Mouse (Mus musculus): ENCODE results near the gene Nos1ap. TPM values are rescaled to one million over a fixed set of nuclear protein-coding genes. Genes with fewer than 3 reads are reported as not detected.

The Nos1ap gene
- polyA plus RNA-seq, 1 experiment = 0.14 TPM

DNA sequence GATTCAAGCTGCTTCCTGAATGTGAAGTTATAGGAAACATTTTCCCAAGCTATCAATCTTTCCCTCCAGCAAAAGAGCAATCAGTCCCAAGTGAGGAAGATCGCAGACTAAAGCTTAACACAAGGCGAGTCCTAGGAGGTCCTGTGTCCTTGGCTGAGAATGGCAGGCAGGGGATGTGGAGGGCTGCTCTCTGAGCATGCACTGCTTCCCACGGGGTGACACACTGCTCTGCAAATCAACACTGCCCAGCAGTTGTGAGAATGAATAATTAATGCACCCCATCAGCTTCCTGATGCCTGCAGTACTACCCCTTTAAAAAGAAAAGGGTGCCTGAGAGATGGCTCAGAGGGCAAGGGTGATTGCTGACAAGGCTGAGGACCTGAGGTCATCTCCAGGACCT is 136.2 kb downstream of the Nos1ap start:
- TF ChIP-seq FOSL1 (IDR thresholded peaks at IDR 0.05; ENCODE audit: insufficient read depth, low read length, poor library complexity, severe bottlenecking) (no peak), MYOD1 (IDR thresholded peaks at IDR 0.05; ENCODE audit: control insufficient read depth, insufficient read length, low read depth) (no peak), CEBPB (IDR thresholded peaks at IDR 0.05; ENCODE audit: low read depth) (no peak), MAX (IDR thresholded peaks at IDR 0.05) (no peak), CTCF (IDR thresholded peaks at IDR 0.05; ENCODE audit: control insufficient read depth, insufficient read depth, insufficient read length) (no peak), MYOG (IDR thresholded peaks at IDR 0.05; ENCODE audit: control insufficient read depth, extremely low read depth, insufficient read length) (no peak), USF1 (IDR thresholded peaks at IDR 0.05; ENCODE audit: low read depth) (no peak)
- H3ac ChIP-seq (ENCODE audit: control insufficient read depth, insufficient read length, low read depth) = no peak overlapping the region
- no peak overlapping the region for H3K4me3 ChIP-seq (ENCODE audit: insufficient read depth, poor library complexity, severe bottlenecking)
- no peaks in the 10 kb centered on the region for H3K36me3 ChIP-seq (ENCODE audit: control insufficient read depth, insufficient read depth)
- H3K27me3 ChIP-seq (ENCODE audit: control insufficient read depth, insufficient read depth, insufficient read length) = peaks cover 8% of the 10 kb centered on the region
- H3K79me3 ChIP-seq (ENCODE audit: low read depth) = no peaks in the 10 kb centered on the region
- no peaks in the 10 kb centered on the region for H3K79me2 ChIP-seq (ENCODE audit: control insufficient read depth, insufficient read depth)

DNA sequence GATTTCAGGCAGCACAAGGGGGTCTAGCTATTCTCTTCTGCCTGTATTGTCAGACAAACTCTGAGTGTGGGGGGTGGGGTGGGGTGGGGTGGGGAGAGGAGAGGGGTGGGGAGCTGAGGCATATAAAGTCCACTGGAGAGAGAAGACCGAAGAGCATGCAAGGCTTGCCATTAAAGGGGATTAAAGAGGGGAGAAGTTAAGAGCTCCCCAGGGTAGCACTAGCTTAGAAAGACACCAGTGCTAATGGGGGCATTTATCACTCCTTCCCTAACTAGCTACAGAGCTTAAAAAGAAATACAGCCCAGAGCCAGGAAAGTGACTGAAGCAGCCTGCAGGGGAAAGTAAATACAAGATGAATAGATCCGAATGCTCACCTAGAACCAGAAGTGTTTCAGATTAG is 141.4 kb downstream of the Nos1ap start:
- Histone ChIP-seq H3K4me3 (ENCODE audit: insufficient read depth, poor library complexity, severe bottlenecking) (no peak overlapping the region), H3K27me3 (ENCODE audit: control insufficient read depth, insufficient read depth, insufficient read length) (peaks cover 20% of the 10 kb centered on the region), H3K79me3 (ENCODE audit: low read depth) (no peaks in the 10 kb centered on the region), H3K36me3 (ENCODE audit: control insufficient read depth, insufficient read depth) (no peaks in the 10 kb centered on the region), H3ac (ENCODE audit: control insufficient read depth, insufficient read length, low read depth) (no peak overlapping the region), H3K79me2 (ENCODE audit: control insufficient read depth, insufficient read depth) (no peaks in the 10 kb centered on the region)
- TF ChIP-seq CEBPB (IDR thresholded peaks at IDR 0.05; ENCODE audit: low read depth) = no peak

DNA sequence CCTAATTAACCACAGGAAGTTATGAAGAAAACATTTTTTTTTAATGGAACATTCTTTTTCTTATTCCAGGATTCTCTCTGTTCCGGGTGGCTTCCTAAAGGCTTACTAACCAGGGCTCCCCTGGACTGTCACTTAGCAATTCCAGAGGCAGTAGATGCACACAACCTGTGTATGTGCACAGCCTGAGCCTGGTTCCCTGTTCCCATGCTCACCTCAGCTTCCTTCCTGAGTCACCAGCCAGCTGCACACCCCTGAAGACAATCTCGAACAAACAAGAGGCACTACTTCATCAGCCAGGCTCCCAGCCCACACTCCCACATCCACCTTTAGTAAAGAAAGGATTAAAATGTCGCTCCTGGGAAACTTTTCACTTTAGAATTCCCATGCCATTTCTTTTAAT is 144.2 kb downstream of the Nos1ap start:
- no peaks in the 10 kb centered on the region for H3K79me2 ChIP-seq (ENCODE audit: control insufficient read depth, insufficient read depth)
- no peak for TF ChIP-seq CTCF (IDR thresholded peaks at IDR 0.05; ENCODE audit: control insufficient read depth, insufficient read depth, insufficient read length)
- TF ChIP-seq MAX (IDR thresholded peaks at IDR 0.05) = no peak
- TF ChIP-seq FOSL1 (IDR thresholded peaks at IDR 0.05; ENCODE audit: insufficient read depth, low read length, poor library complexity, severe bottlenecking) = no peak
- TF ChIP-seq CEBPB (IDR thresholded peaks at IDR 0.05; ENCODE audit: low read depth) = no peak
- TF ChIP-seq USF1 (IDR thresholded peaks at IDR 0.05; ENCODE audit: low read depth) = no peak
- no peak for TF ChIP-seq MYOG (IDR thresholded peaks at IDR 0.05; ENCODE audit: control insufficient read depth, extremely low read depth, insufficient read length)
- TF ChIP-seq MYOD1 (IDR thresholded peaks at IDR 0.05; ENCODE audit: control insufficient read depth, insufficient read length, low read depth) = no peak
- H3ac ChIP-seq (ENCODE audit: control insufficient read depth, insufficient read length, low read depth) = no peak overlapping the region
- no peak overlapping the region for H3K4me3 ChIP-seq (ENCODE audit: insufficient read depth, poor library complexity, severe bottlenecking)
- H3K27me3 ChIP-seq (ENCODE audit: control insufficient read depth, insufficient read depth, insufficient read length) = peaks cover 37% of the 10 kb centered on the region
- no peaks in the 10 kb centered on the region for H3K36me3 ChIP-seq (ENCODE audit: control insufficient read depth, insufficient read depth)
- H3K79me3 ChIP-seq (ENCODE audit: low read depth) = no peaks in the 10 kb centered on the region

DNA sequence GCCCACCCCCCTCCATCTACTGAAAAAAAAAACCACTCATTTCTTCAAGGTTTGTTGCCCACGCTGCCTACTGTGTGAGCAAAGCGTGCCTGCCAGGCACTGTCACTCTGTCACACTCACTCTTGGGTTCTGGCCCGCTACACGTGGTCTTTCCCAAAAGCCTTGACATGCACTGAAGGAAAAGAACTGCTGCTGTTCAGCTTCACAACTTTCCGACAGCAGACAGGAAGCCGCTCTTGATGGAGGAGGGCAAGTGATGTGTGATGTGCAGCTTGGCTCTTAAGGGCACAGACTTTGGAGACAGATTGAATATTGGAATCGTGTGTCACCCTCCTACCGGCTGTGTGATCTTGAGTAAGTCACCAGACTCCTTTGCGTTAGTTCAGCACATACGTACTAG is 149.3 kb downstream of the Nos1ap start:
- no peak overlapping the region for H3ac ChIP-seq (ENCODE audit: control insufficient read depth, insufficient read length, low read depth)
- no peaks in the 10 kb centered on the region for H3K79me2 ChIP-seq (ENCODE audit: control insufficient read depth, insufficient read depth)
- H3K4me3 ChIP-seq (ENCODE audit: insufficient read depth, poor library complexity, severe bottlenecking) = no peak overlapping the region
- TF ChIP-seq MYOG (IDR thresholded peaks at IDR 0.05; ENCODE audit: control insufficient read depth, extremely low read depth, insufficient read length) (no peak), MAX (IDR thresholded peaks at IDR 0.05) (no peak), CTCF (IDR thresholded peaks at IDR 0.05; ENCODE audit: control insufficient read depth, insufficient read depth, insufficient read length) (no peak), FOSL1 (IDR thresholded peaks at IDR 0.05; ENCODE audit: insufficient read depth, low read length, poor library complexity, severe bottlenecking) (no peak), CEBPB (IDR thresholded peaks at IDR 0.05; ENCODE audit: low read depth) (no peak), USF1 (IDR thresholded peaks at IDR 0.05; ENCODE audit: low read depth) (no peak), MYOD1 (IDR thresholded peaks at IDR 0.05; ENCODE audit: control insufficient read depth, insufficient read length, low read depth) (no peak)
- H3K79me3 ChIP-seq (ENCODE audit: low read depth) = no peaks in the 10 kb centered on the region
- H3K27me3 ChIP-seq (ENCODE audit: control insufficient read depth, insufficient read depth, insufficient read length) = peaks cover 34% of the 10 kb centered on the region
- H3K36me3 ChIP-seq (ENCODE audit: control insufficient read depth, insufficient read depth) = no peaks in the 10 kb centered on the region

DNA sequence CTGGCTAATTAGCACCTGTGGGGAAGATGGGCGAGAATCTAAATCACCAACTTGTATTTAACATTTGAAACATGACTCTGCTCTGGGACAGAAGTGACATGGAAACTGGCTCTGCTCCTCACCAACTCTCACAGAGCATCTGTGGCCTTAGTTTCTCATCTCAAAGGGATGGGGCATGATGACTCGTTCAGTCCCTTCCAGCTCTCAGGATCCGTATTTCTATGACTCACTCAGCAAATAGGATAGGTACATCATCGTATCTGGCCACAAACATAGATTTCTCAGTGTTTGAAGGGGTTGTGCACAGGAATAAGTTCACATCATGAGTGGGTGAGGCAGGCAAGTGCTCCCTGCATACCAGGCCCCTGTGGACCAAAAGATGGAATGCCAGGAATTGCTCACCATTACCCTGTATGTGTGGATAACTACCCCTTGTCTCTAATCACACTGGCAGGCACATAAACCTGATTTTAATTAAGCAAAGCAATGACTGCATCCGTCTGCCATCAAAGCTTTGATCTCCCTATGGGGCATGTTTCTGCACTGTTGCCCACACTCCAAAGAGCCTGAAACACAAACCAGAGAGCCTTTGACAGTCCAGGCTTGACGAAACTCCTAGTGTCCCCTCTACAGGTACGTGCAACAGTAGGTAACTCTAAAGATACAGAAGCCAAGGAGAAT is 151.1 kb downstream of the Nos1ap start:
- Histone ChIP-seq H3K27me3 (ENCODE audit: control insufficient read depth, insufficient read depth, insufficient read length) (peaks cover 26% of the 10 kb centered on the region), H3K36me3 (ENCODE audit: control insufficient read depth, insufficient read depth) (no peaks in the 10 kb centered on the region), H3K4me3 (ENCODE audit: insufficient read depth, poor library complexity, severe bottlenecking) (no peak overlapping the region), H3ac (ENCODE audit: control insufficient read depth, insufficient read length, low read depth) (no peak overlapping the region), H3K79me3 (ENCODE audit: low read depth) (no peaks in the 10 kb centered on the region), H3K79me2 (ENCODE audit: control insufficient read depth, insufficient read depth) (no peaks in the 10 kb centered on the region)
- TF ChIP-seq MYOD1 (IDR thresholded peaks at IDR 0.05; ENCODE audit: control insufficient read depth, insufficient read length, low read depth) = no peak
- TF ChIP-seq CTCF (IDR thresholded peaks at IDR 0.05; ENCODE audit: control insufficient read depth, insufficient read depth, insufficient read length) = no peak
- TF ChIP-seq MAX (IDR thresholded peaks at IDR 0.05) = no peak
- no peak for TF ChIP-seq USF1 (IDR thresholded peaks at IDR 0.05; ENCODE audit: low read depth)
- TF ChIP-seq MYOG (IDR thresholded peaks at IDR 0.05; ENCODE audit: control insufficient read depth, extremely low read depth, insufficient read length) = no peak
- TF ChIP-seq FOSL1 (IDR thresholded peaks at IDR 0.05; ENCODE audit: insufficient read depth, low read length, poor library complexity, severe bottlenecking) = no peak
- TF ChIP-seq CEBPB (IDR thresholded peaks at IDR 0.05; ENCODE audit: low read depth) = no peak

DNA sequence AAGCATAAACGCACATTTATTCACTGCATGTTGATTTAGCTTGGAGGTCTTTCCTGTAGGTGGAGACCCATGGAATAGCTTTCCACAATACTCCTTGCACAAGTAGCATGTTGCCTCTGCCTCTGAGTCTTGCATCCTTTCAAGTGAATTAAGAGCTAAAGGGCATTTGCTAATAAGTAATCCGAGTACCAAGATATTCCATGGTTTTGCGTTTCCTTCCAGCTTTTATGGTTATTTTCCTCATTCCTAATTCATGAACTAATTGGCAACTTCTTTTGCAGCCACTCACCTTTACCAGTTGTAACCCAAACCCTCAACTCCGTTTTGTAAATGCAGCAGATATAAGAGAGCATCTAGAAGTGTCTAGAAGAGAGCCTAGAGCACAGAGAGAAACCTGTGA is 155.5 kb downstream of the Nos1ap start:
- Histone ChIP-seq H3K79me2 (ENCODE audit: control insufficient read depth, insufficient read depth) (no peaks in the 10 kb centered on the region), H3ac (ENCODE audit: control insufficient read depth, insufficient read length, low read depth) (no peak overlapping the region), H3K79me3 (ENCODE audit: low read depth) (no peaks in the 10 kb centered on the region), H3K36me3 (ENCODE audit: control insufficient read depth, insufficient read depth) (no peaks in the 10 kb centered on the region), H3K27me3 (ENCODE audit: control insufficient read depth, insufficient read depth, insufficient read length) (peaks cover 24% of the 10 kb centered on the region), H3K4me3 (ENCODE audit: insufficient read depth, poor library complexity, severe bottlenecking) (no peak overlapping the region)
- TF ChIP-seq CEBPB (IDR thresholded peaks at IDR 0.05; ENCODE audit: low read depth) = no peak
- TF ChIP-seq FOSL1 (IDR thresholded peaks at IDR 0.05; ENCODE audit: insufficient read depth, low read length, poor library complexity, severe bottlenecking) = no peak
- no peak for TF ChIP-seq USF1 (IDR thresholded peaks at IDR 0.05; ENCODE audit: low read depth)
- TF ChIP-seq MYOD1 (IDR thresholded peaks at IDR 0.05; ENCODE audit: control insufficient read depth, insufficient read length, low read depth) = no peak
- no peak for TF ChIP-seq MAX (IDR thresholded peaks at IDR 0.05)
- TF ChIP-seq MYOG (IDR thresholded peaks at IDR 0.05; ENCODE audit: control insufficient read depth, extremely low read depth, insufficient read length) = no peak
- TF ChIP-seq CTCF (IDR thresholded peaks at IDR 0.05; ENCODE audit: control insufficient read depth, insufficient read depth, insufficient read length) = no peak

Data from C2C12 (cell line).